Mouse (Mus musculus) C2C12 (cell line): Measurements from ENCODE around the gene B3galnt1. TPM values are rescaled to one million over a fixed set of nuclear protein-coding genes. Genes with fewer than 3 reads are reported as not detected.
"Not testable (repeated sequence)": the region's sequence is repeated elsewhere in the genome, so short reads cannot be mapped to it uniquely, and the experiment has no call there.

Experiments used
- H3K27me3 ChIP-seq: one replicate; pipeline ENCODE4 v1.6.1; 2011; ENCODE audit not compliant: control insufficient read depth, insufficient read depth, insufficient read length
- H3K36me3 ChIP-seq: one replicate; pipeline ENCODE4 v1.6.1; 2011; ENCODE audit not compliant: control insufficient read depth, insufficient read depth
- H3K4me3 ChIP-seq: one replicate; pipeline ENCODE4 v1.5.1; 2011; ENCODE audit warnings: mild to moderate bottlenecking, control low read depth; ENCODE audit not compliant: poor library complexity, insufficient read depth, severe bottlenecking
- H3K79me2 ChIP-seq: one replicate; pipeline ENCODE4 v1.6.1; 2011; ENCODE audit not compliant: control insufficient read depth, insufficient read depth
- H3K79me3 ChIP-seq: one replicate; pipeline ENCODE4 v1.6.1; 2011; ENCODE audit warnings: low read depth, control low read depth
- H3ac ChIP-seq: one replicate; pipeline ENCODE3; 2011; ENCODE audit warnings: low read depth; ENCODE audit not compliant: control insufficient read depth, insufficient read length
- CEBPB ChIP-seq: IDR thresholded peaks from one replicate; pipeline ENCODE4 v1.6.1; 2011; ENCODE audit warnings: low read depth, mild to moderate bottlenecking, control low read depth, moderate library complexity
- CTCF ChIP-seq: IDR thresholded peaks from one replicate; pipeline ENCODE4 v1.5.1; 2011; ENCODE audit not compliant: control insufficient read depth, insufficient read depth, insufficient read length
- FOSL1 ChIP-seq: IDR thresholded peaks from one replicate; pipeline ENCODE4 v1.8.0; 2011; ENCODE audit warnings: mild to moderate bottlenecking, low read length; ENCODE audit not compliant: poor library complexity, insufficient read depth, severe bottlenecking
- MAX ChIP-seq: IDR thresholded peaks from one replicate; pipeline ENCODE4 v1.6.1; 2011; ENCODE audit warnings: mild to moderate bottlenecking, control low read depth
- MYOD1 ChIP-seq: IDR thresholded peaks from one replicate; pipeline ENCODE4 v1.6.1; 2011; ENCODE audit warnings: low read depth; ENCODE audit not compliant: control insufficient read depth, insufficient read length
- MYOG ChIP-seq: IDR thresholded peaks from one replicate; pipeline ENCODE4 v1.6.1; 2011; ENCODE audit not compliant: control insufficient read depth, insufficient read length; ENCODE audit errors: extremely low read depth
- USF1 ChIP-seq: IDR thresholded peaks from one replicate; pipeline ENCODE4 v1.6.1; 2011; ENCODE audit warnings: low read depth, mild to moderate bottlenecking, control low read depth, moderate library complexity
- polyA plus RNA-seq: library from polyadenylated mRNA; unstranded; fragments of >200 nt; fragmentation: generic; extraction: Trizol; gene quantifications from one replicate; pipeline ENCODE4 v1.2.1, GENCODE M21; 2012; ENCODE audit warnings: missing spikeins

B3galnt1 gene
- polyA plus RNA-seq, 1 experiment: 4.7 TPM

GRCm38 (mm10) chr3:69578791-69579190 lies 20.0 kb downstream of the B3galnt1 start:
- H3K36me3 ChIP-seq: no peaks in the 10 kb centered on the region
- H3K79me3 ChIP-seq: no peaks in the 10 kb centered on the region
- TF ChIP-seq MYOD1: no peak
- TF ChIP-seq CEBPB: no peak
- no peak for TF ChIP-seq CTCF
- no peak for TF ChIP-seq USF1
- no peak for TF ChIP-seq MYOG
- no peak for TF ChIP-seq MAX
- TF ChIP-seq FOSL1: no peak
- H3K4me3 ChIP-seq: no peak overlapping the region
- H3K79me2 ChIP-seq: no peaks in the 10 kb centered on the region
- no peaks in the 10 kb centered on the region for H3K27me3 ChIP-seq
- no peak overlapping the region for H3ac ChIP-seq

GRCm38 (mm10) chr3:69576715-69577114 lies 22.0 kb downstream of the B3galnt1 start:
- no peaks in the 10 kb centered on the region for H3K79me2 ChIP-seq
- TF ChIP-seq MAX (no peak), FOSL1 (no peak)
- no peaks in the 10 kb centered on the region for H3K79me3 ChIP-seq
- no peaks in the 10 kb centered on the region for H3K36me3 ChIP-seq
- H3K27me3 ChIP-seq: no peaks in the 10 kb centered on the region
- H3ac ChIP-seq: no peak overlapping the region
- H3K4me3 ChIP-seq: no peak overlapping the region

GRCm38 (mm10) chr3:69575577-69575976 lies 23.2 kb downstream of the B3galnt1 start:
- no peak overlapping the region for H3K4me3 ChIP-seq
- no peaks in the 10 kb centered on the region for H3K36me3 ChIP-seq
- H3K27me3 ChIP-seq: no peaks in the 10 kb centered on the region
- H3ac ChIP-seq: no peak overlapping the region
- H3K79me2 ChIP-seq: no peaks in the 10 kb centered on the region
- TF ChIP-seq CTCF (no peak), USF1 (no peak), FOSL1 (no peak)
- no peaks in the 10 kb centered on the region for H3K79me3 ChIP-seq

- Histone ChIP-seq H3K36me3 (no peaks in the 10 kb centered on the region), H3K4me3 (no peak overlapping the region), H3K27me3 (no peaks in the 10 kb centered on the region), H3ac (no peak overlapping the region), H3K79me3 (no peaks in the 10 kb centered on the region), H3K79me2 (no peaks in the 10 kb centered on the region)
- TF ChIP-seq USF1 (no peak), FOSL1 (no peak), MAX (no peak), MYOG (no peak), MYOD1 (no peak), CTCF (no peak)
Observed at GRCm38 (mm10) chr3:69572561-69572960, 26.2 kb downstream of the B3galnt1 start.

GRCm38 (mm10) chr3:69565586-69565985 lies 33.2 kb downstream of the B3galnt1 start:
- H3K27me3 ChIP-seq, H3K79me3 ChIP-seq, H3K36me3 ChIP-seq, H3K79me2 ChIP-seq, H3ac ChIP-seq, H3K4me3 ChIP-seq: not testable (repeated sequence)

- Histone ChIP-seq H3K4me3 (no peak overlapping the region), H3K79me2 (no peaks in the 10 kb centered on the region), H3K79me3 (no peaks in the 10 kb centered on the region), H3ac (no peak overlapping the region), H3K27me3 (no peaks in the 10 kb centered on the region), H3K36me3 (no peaks in the 10 kb centered on the region)
- TF ChIP-seq MYOD1 (no peak), CTCF (no peak), CEBPB (no peak), MYOG (no peak)
Observed at GRCm38 (mm10) chr3:69563406-69563805, 35.4 kb downstream of the B3galnt1 start.

- H3K36me3 ChIP-seq: no peaks in the 10 kb centered on the region
- no peak for TF ChIP-seq MYOD1
- TF ChIP-seq CEBPB: no peak
- TF ChIP-seq MAX: no peak
- no peak for TF ChIP-seq CTCF
- TF ChIP-seq USF1: no peak
- no peak for TF ChIP-seq FOSL1
- TF ChIP-seq MYOG: no peak
- no peaks in the 10 kb centered on the region for H3K79me2 ChIP-seq
- H3K79me3 ChIP-seq: no peaks in the 10 kb centered on the region
- H3K4me3 ChIP-seq: no peak overlapping the region
- no peaks in the 10 kb centered on the region for H3K27me3 ChIP-seq
- no peak overlapping the region for H3ac ChIP-seq
Observed at GRCm38 (mm10) chr3:69561686-69562085, 37.1 kb downstream of the B3galnt1 start.
